Mouse (Mus musculus): Measurements from ENCODE around the gene Hs1bp3.

DNA sequence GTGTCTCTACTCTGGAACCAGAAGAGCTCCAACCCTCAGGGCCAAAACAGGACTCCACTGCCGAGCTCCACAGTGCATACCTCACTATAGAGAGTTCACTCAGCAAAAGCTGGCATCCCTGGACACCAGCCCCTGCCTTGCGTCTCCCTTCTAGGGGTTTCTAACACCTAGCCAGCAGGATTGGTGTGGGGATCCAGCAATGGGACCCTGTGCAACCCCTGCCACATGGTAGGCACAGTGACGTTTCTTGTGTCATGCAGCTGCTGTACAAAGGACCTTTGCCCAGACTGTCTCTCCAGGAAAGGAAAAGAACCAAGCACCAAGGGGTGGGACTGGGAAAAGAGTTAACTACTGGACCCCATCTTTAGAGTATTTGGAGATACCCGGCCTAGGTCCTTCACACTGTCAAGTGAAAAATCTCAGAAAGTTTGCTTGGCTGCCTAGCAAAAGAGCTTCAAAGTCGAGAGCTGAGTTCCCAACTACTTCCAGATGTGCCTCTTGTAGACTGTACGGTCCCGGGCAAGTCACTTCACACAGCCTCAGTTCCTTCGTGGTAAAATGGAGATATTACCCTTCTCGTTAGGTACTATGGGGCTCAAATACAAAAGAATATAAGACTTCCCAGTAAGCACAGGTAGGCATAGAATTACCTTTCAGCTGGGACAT, 64.9 kb downstream of the Hs1bp3 start:
- TF ChIP-seq CTCF (IDR thresholded peaks at IDR 0.05; ENCODE audit: low read depth) = no peak
- TF ChIP-seq EP300 (IDR thresholded peaks at IDR 0.05; ENCODE audit: low read depth) = no peak
